Mouse (Mus musculus): ENCODE results near the gene Tyw5. TPM values are rescaled to one million over a fixed set of nuclear protein-coding genes. Genes with fewer than 3 reads are reported as not detected.

Tyw5 gene
- polyA plus RNA-seq, 1 experiment = 8.6 TPM

DNA sequence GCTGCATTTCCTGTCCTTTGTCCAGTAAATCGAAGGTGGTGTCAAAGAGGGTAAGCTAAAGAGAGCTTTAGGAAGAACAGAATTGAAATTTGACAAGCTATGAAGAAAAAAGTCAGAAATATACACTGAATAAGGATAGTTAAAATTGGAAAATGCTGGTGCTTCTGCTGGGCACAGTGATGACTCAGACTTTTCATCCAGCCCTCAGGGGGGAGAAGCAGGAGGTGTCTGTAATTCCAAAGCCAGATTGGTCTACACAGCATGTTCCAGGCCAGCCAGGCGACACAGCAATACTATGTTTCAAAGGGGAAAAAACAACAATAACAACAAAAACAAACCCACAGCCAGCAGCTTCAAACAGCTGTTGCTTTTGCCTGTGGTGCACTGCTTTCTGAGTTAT, 6.5 kb upstream of the Tyw5 start:
- no peak overlapping the region for H3K4me3 ChIP-seq (ENCODE audit: insufficient read depth, poor library complexity, severe bottlenecking)
- H3K79me3 ChIP-seq (ENCODE audit: low read depth) = peaks cover 8% of the 10 kb centered on the region
- peaks cover 16% of the 10 kb centered on the region for H3K79me2 ChIP-seq (ENCODE audit: control insufficient read depth, insufficient read depth)
- no peaks in the 10 kb centered on the region for H3K27me3 ChIP-seq (ENCODE audit: control insufficient read depth, insufficient read depth, insufficient read length)
- H3ac ChIP-seq (ENCODE audit: control insufficient read depth, insufficient read length, low read depth) = no peak overlapping the region
- H3K36me3 ChIP-seq (ENCODE audit: control insufficient read depth, insufficient read depth) = peaks cover 65% of the 10 kb centered on the region
- TF ChIP-seq USF1 (IDR thresholded peaks at IDR 0.05; ENCODE audit: low read depth) (no peak), CTCF (IDR thresholded peaks at IDR 0.05; ENCODE audit: control insufficient read depth, insufficient read depth, insufficient read length) (no peak), FOSL1 (IDR thresholded peaks at IDR 0.05; ENCODE audit: insufficient read depth, low read length, poor library complexity, severe bottlenecking) (no peak), CEBPB (IDR thresholded peaks at IDR 0.05; ENCODE audit: low read depth) (no peak), MYOD1 (IDR thresholded peaks at IDR 0.05; ENCODE audit: control insufficient read depth, insufficient read length, low read depth) (no peak), MYOG (IDR thresholded peaks at IDR 0.05; ENCODE audit: control insufficient read depth, extremely low read depth, insufficient read length) (no peak)

DNA sequence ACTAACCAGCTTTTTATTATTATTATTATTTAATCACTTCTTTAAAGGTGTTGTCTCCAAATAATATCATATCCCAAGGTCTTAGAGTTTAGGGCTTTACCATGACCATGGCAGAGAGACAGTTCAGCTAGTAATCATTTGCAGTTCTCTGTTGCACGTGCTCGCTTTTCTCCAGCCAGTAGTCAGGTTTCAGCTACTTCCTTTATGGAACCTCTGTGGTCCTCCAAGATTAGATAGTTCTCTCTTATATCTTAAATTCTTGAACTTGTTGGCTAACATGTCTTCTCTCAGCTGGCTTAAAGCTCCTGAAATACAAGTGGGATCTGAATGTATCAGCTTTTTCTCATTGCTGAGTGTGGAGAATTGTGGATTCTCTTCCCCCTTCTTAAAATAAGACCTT, 2.1 kb upstream of the Tyw5 start:
- H3K27me3 ChIP-seq (ENCODE audit: control insufficient read depth, insufficient read depth, insufficient read length) = no peaks in the 10 kb centered on the region
- peaks cover 60% of the 10 kb centered on the region for H3K79me2 ChIP-seq (ENCODE audit: control insufficient read depth, insufficient read depth)
- peaks cover 43% of the 10 kb centered on the region for H3K79me3 ChIP-seq (ENCODE audit: low read depth)
- H3ac ChIP-seq (ENCODE audit: control insufficient read depth, insufficient read length, low read depth) = no peak overlapping the region
- H3K36me3 ChIP-seq (ENCODE audit: control insufficient read depth, insufficient read depth) = peaks cover 46% of the 10 kb centered on the region
- no peak overlapping the region for H3K4me3 ChIP-seq (ENCODE audit: insufficient read depth, poor library complexity, severe bottlenecking)
- TF ChIP-seq MAX (IDR thresholded peaks at IDR 0.05) (no peak), FOSL1 (IDR thresholded peaks at IDR 0.05; ENCODE audit: insufficient read depth, low read length, poor library complexity, severe bottlenecking) (no peak), USF1 (IDR thresholded peaks at IDR 0.05; ENCODE audit: low read depth) (no peak), CEBPB (IDR thresholded peaks at IDR 0.05; ENCODE audit: low read depth) (no peak), MYOG (IDR thresholded peaks at IDR 0.05; ENCODE audit: control insufficient read depth, extremely low read depth, insufficient read length) (no peak), CTCF (IDR thresholded peaks at IDR 0.05; ENCODE audit: control insufficient read depth, insufficient read depth, insufficient read length) (no peak), MYOD1 (IDR thresholded peaks at IDR 0.05; ENCODE audit: control insufficient read depth, insufficient read length, low read depth) (no peak)

DNA sequence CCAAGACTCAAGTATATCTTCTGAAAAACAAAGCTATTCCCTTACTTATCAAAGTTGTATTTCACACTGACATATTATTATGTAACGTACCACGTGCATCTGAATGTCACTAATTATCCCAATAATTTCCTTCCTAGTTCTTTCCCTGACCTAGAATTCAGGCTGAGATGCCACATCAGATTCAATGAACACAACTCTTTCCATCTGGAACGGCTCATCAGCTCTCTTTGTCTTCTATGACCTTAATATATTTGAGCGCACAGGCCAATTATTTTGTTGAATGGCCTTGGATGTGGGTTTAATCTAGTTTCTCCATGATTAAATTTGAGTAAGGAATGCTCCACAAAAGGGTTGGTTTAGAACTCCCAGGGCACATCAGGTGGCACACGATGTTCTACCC, 4.8 kb downstream of the Tyw5 start:
- H3K4me3 ChIP-seq (ENCODE audit: insufficient read depth, poor library complexity, severe bottlenecking) = no peak overlapping the region
- no peaks in the 10 kb centered on the region for H3K27me3 ChIP-seq (ENCODE audit: control insufficient read depth, insufficient read depth, insufficient read length)
- peaks cover 28% of the 10 kb centered on the region for H3K79me3 ChIP-seq (ENCODE audit: low read depth)
- peaks cover 31% of the 10 kb centered on the region for H3K36me3 ChIP-seq (ENCODE audit: control insufficient read depth, insufficient read depth)
- H3ac ChIP-seq (ENCODE audit: control insufficient read depth, insufficient read length, low read depth) = no peak overlapping the region
- H3K79me2 ChIP-seq (ENCODE audit: control insufficient read depth, insufficient read depth) = peaks cover 43% of the 10 kb centered on the region
- TF ChIP-seq MYOG (IDR thresholded peaks at IDR 0.05; ENCODE audit: control insufficient read depth, extremely low read depth, insufficient read length) (no peak), MAX (IDR thresholded peaks at IDR 0.05) (no peak), USF1 (IDR thresholded peaks at IDR 0.05; ENCODE audit: low read depth) (no peak), FOSL1 (IDR thresholded peaks at IDR 0.05; ENCODE audit: insufficient read depth, low read length, poor library complexity, severe bottlenecking) (no peak), CEBPB (IDR thresholded peaks at IDR 0.05; ENCODE audit: low read depth) (no peak), MYOD1 (IDR thresholded peaks at IDR 0.05; ENCODE audit: control insufficient read depth, insufficient read length, low read depth) (no peak), CTCF (IDR thresholded peaks at IDR 0.05; ENCODE audit: control insufficient read depth, insufficient read depth, insufficient read length) (no peak)

- H3K79me2 ChIP-seq (ENCODE audit: control insufficient read depth, insufficient read depth) = peaks cover 30% of the 10 kb centered on the region
- no peak overlapping the region for H3ac ChIP-seq (ENCODE audit: control insufficient read depth, insufficient read length, low read depth)
- H3K27me3 ChIP-seq (ENCODE audit: control insufficient read depth, insufficient read depth, insufficient read length) = no peaks in the 10 kb centered on the region
- no peak overlapping the region for H3K4me3 ChIP-seq (ENCODE audit: insufficient read depth, poor library complexity, severe bottlenecking)
- TF ChIP-seq MYOD1 (IDR thresholded peaks at IDR 0.05; ENCODE audit: control insufficient read depth, insufficient read length, low read depth) (no peak), USF1 (IDR thresholded peaks at IDR 0.05; ENCODE audit: low read depth) (no peak), FOSL1 (IDR thresholded peaks at IDR 0.05; ENCODE audit: insufficient read depth, low read length, poor library complexity, severe bottlenecking) (no peak), MAX (IDR thresholded peaks at IDR 0.05) (no peak), MYOG (IDR thresholded peaks at IDR 0.05; ENCODE audit: control insufficient read depth, extremely low read depth, insufficient read length) (no peak), CEBPB (IDR thresholded peaks at IDR 0.05; ENCODE audit: low read depth) (no peak), CTCF (IDR thresholded peaks at IDR 0.05; ENCODE audit: control insufficient read depth, insufficient read depth, insufficient read length) (no peak)
- H3K36me3 ChIP-seq (ENCODE audit: control insufficient read depth, insufficient read depth) = peaks cover 42% of the 10 kb centered on the region
- H3K79me3 ChIP-seq (ENCODE audit: low read depth) = peaks cover 21% of the 10 kb centered on the region
These were observed 6.0 kb downstream of the Tyw5 start for GRCm38 (mm10) chr1:57400877-57401276.

- peaks cover 25% of the 10 kb centered on the region for H3K79me2 ChIP-seq (ENCODE audit: control insufficient read depth, insufficient read depth)
- no peak overlapping the region for H3K4me3 ChIP-seq (ENCODE audit: insufficient read depth, poor library complexity, severe bottlenecking)
- H3K79me3 ChIP-seq (ENCODE audit: low read depth) = peaks cover 15% of the 10 kb centered on the region
- H3K36me3 ChIP-seq (ENCODE audit: control insufficient read depth, insufficient read depth) = peaks cover 47% of the 10 kb centered on the region
- TF ChIP-seq CEBPB (IDR thresholded peaks at IDR 0.05; ENCODE audit: low read depth) = no peak
- no peak for TF ChIP-seq MYOD1 (IDR thresholded peaks at IDR 0.05; ENCODE audit: control insufficient read depth, insufficient read length, low read depth)
- no peak for TF ChIP-seq MAX (IDR thresholded peaks at IDR 0.05)
- no peak for TF ChIP-seq MYOG (IDR thresholded peaks at IDR 0.05; ENCODE audit: control insufficient read depth, extremely low read depth, insufficient read length)
- TF ChIP-seq FOSL1 (IDR thresholded peaks at IDR 0.05; ENCODE audit: insufficient read depth, low read length, poor library complexity, severe bottlenecking) = no peak
- no peak for TF ChIP-seq USF1 (IDR thresholded peaks at IDR 0.05; ENCODE audit: low read depth)
- TF ChIP-seq CTCF (IDR thresholded peaks at IDR 0.05; ENCODE audit: control insufficient read depth, insufficient read depth, insufficient read length) = no peak
- no peaks in the 10 kb centered on the region for H3K27me3 ChIP-seq (ENCODE audit: control insufficient read depth, insufficient read depth, insufficient read length)
- no peak overlapping the region for H3ac ChIP-seq (ENCODE audit: control insufficient read depth, insufficient read length, low read depth)
These were observed 6.6 kb downstream of the Tyw5 start for GRCm38 (mm10) chr1:57400321-57400720.

DNA sequence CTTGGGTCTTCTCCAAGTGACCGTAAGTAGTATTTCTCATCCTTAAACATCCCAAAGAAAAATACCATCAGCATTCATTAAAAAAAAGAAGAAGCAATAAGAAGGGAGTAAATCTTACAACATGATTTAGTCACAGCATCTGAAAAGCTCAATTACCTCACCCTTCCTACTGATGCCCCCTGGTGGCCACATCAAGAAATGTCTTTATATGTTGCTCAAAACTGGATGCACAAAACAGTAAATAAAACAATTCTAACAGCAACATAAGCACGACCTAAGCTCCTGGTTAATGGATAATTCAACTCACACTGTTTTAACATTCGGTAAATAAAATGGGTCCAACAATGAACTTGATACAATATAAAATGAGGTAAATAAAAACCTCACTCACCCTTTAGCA, 12.8 kb downstream of the Tyw5 start:
- Histone ChIP-seq H3K79me2 (ENCODE audit: control insufficient read depth, insufficient read depth) (no peaks in the 10 kb centered on the region), H3K27me3 (ENCODE audit: control insufficient read depth, insufficient read depth, insufficient read length) (no peaks in the 10 kb centered on the region), H3K4me3 (ENCODE audit: insufficient read depth, poor library complexity, severe bottlenecking) (no peak overlapping the region), H3K79me3 (ENCODE audit: low read depth) (peaks cover 2% of the 10 kb centered on the region), H3ac (ENCODE audit: control insufficient read depth, insufficient read length, low read depth) (no peak overlapping the region), H3K36me3 (ENCODE audit: control insufficient read depth, insufficient read depth) (peaks cover 80% of the 10 kb centered on the region)
- TF ChIP-seq FOSL1 (IDR thresholded peaks at IDR 0.05; ENCODE audit: insufficient read depth, low read length, poor library complexity, severe bottlenecking) (no peak), CEBPB (IDR thresholded peaks at IDR 0.05; ENCODE audit: low read depth) (no peak), CTCF (IDR thresholded peaks at IDR 0.05; ENCODE audit: control insufficient read depth, insufficient read depth, insufficient read length) (no peak), MYOD1 (IDR thresholded peaks at IDR 0.05; ENCODE audit: control insufficient read depth, insufficient read length, low read depth) (no peak), MAX (IDR thresholded peaks at IDR 0.05) (no peak), MYOG (IDR thresholded peaks at IDR 0.05; ENCODE audit: control insufficient read depth, extremely low read depth, insufficient read length) (no peak), USF1 (IDR thresholded peaks at IDR 0.05; ENCODE audit: low read depth) (no peak)

All from C2C12 (cell line).